Mouse (Mus musculus) cerebral cortex, adult 2 months (tissue): ENCODE results near the gene Fbxl22.

Experiments
- WGBS: fragments of 180-500 bp; shearing (Covaris S2); methylation state at CpG from one replicate; pipeline ENCODE4 v1.1.7; 2018; 5-methylcytosine and 5-hydroxymethylcytosine counted together

The Fbxl22 gene

DNA sequence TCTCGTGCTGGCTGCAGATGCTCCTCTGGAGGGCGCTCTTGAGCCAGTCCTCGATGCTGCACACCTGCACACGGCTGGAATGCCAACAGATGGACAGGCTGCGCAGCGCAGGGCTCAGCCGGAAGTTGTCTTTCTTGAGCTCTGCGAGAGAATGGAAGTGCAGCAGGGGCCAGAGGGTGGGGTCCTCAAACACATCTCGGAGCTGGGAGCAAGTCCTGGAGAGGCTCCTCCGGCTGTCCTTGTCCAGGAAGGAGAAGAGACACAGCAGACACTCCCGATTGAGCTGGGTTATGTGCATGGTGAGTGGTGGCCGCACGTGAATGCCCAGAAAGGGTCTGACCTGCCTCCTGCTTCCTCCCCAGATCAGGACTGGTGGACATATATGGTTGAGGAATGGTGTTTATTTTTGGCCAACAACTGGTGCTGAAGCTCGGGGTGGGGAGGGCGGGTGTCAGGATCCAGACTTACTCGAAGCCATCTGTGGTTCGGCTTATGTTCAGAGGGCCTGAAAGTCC, at the start of gene Fbxl22:
Fbxl22 (minus strand) TSS at position 338 of the 515 bp plus-strand sequence.
- 39% methylated on average over 17 of the region's 17 CpGs for WGBS

DNA sequence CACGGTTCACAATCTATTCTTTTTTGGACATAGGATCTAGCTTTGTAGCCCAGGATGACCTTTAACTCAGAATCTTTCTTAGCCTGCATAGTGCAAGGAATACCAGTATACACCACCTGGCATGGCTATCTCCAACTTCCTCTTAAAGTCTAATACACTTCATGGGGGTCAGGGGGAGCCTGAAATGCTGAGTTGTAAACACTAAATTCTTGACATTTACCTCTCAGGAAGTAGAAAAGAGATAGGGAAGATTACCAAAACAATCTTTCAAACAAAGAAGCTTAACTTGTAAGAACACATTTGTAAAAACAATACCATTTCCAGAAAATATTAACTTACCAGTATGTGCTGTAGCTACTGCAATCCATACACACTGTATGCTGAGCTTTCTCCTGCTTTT, 47.8 kb upstream of the Fbxl22 start:
- WGBS: 77% methylated on average over 1 of the region's 1 CpGs

DNA sequence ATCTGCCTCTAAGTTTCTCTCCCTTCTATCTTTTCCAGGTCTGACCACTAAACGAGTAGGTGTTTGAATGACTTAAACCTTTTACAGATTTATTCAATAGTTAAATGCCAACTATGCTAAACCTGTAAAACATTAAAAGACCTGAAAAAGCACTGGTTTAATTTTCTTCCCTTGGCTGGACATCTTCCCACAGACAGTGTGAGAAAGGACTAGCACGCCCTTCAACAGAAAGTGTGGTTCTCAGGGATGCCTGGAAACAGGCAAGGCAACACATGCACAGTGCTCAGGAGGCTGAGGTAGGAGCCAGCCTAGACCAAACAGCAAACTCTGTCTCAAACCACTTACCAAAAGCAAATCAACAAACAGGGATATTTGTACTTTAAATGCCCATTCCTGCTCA, 47.1 kb upstream of the Fbxl22 start:
- 83% methylated on average over 2 of the region's 2 CpGs for WGBS

DNA sequence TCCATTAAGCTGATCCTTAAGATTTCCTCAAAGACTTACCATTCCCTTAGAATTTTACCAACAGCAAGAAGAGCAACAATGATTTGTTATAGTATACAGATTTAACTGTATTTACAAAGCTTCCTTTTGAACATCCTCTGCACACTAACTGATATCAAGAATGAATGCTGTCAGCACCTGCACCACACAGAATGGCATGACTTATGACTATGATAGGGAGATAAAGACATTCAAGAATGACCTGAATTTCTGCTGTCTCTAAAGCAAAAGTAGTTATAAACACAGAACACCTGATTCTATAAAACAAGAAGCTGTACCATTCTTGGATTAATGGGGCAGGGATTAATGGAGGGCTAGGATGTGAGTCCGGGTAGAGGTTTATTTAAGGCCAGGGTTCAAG, 46.3 kb upstream of the Fbxl22 start:
- WGBS: 65% methylated on average over 1 of the region's 1 CpGs

DNA sequence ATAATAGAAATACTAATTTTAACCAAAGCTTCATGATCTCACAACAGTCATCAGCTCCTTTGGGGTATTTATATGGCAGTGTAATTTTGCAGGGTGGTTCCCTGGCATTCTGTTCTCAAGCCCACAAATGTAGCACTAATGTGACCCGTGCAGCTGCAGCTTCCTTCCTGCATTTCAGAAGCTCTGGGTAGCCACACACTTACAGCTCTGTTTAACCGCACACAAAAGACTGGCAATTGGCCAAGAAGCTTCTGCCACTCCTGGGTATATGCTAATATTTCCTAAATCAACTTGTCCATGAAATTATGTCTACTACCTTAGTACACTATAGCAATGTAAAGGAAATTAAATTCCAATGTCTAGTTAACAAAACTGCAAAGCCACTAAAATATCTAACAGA, 45.9 kb upstream of the Fbxl22 start:
- 38% methylated on average over 2 of the region's 2 CpGs for WGBS

DNA sequence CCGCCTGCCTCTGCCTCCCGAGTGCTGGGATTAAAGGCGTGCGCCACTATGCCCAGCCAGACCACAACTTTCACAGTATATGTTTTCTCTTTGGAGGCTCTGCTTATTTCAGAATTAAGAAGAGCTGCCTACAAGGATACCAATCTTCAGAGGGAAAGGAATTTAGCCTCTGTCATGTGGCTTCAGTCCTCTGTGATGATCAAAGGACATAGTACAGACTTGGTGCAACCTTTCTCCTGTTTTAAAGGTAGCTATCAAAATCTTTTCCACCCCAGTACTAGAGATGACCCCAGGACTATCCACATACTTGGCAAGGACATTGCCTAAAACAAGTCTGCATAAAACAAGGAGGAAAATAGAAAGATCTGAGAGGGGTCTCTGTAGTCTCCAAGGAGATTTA, 44.6 kb upstream of the Fbxl22 start:
- 100% methylated on average over 4 of the region's 4 CpGs for WGBS

DNA sequence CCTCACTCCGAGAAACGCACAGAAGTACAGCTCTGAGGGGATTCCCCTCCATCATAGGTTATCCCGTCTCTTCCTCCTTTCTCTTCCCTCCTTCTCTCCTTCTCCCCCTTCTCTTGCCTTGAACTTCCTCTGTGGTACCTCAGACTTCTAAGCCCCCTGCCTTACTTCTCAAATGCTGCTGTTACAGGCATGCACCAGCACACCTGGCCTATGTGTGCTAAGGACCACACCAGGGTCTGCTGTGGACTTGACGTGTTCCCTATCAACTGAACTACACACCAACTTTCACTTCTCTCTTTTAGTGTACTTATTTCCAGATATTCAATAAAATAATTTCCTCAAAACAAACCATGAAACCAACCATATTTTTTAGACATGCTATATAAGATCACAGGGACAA, 28.4 kb upstream of the Fbxl22 start:
- 78% methylated on average over 4 of the region's 4 CpGs for WGBS

DNA sequence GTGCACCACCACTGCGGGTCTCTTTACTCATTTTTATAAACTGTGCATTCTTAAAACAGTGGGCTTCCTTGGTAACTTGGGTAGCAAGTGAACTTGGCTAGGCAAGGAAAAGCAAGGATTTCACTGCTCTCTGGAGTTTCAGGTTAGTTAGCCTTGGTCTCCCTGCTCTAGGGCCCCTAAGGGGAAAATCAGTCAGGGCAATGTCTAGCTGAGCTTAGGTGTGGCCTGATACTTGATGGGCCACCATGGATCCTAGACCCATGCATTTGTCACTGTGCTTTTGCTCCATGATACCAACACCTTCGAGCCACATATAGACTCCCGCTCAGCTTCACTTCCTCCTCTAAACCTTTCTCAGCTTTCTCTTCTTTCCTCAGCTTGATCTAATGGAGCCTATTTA, 7.2 kb upstream of the Fbxl22 start:
- WGBS: 100% methylated on average over 3 of the region's 3 CpGs

DNA sequence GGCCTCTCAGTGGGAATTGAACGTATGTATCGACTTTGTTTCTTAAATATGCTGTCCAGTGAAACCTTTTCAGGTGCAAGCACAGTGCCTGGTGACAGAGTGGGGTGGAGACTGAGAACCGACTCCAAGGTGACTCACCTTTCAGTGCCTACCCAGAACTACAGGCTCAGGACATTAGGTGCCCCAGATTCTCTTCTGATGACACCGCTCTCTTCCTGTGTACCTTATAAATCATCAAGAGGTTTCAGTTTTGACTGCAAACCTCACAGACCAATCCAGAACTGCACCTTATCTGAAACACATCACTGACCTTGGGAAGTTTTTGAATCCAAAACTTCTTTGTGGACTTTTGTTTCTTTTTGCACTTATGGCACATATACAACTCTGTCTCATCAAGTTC, 5.9 kb upstream of the Fbxl22 start:
- WGBS: 96% methylated on average over 4 of the region's 4 CpGs

DNA sequence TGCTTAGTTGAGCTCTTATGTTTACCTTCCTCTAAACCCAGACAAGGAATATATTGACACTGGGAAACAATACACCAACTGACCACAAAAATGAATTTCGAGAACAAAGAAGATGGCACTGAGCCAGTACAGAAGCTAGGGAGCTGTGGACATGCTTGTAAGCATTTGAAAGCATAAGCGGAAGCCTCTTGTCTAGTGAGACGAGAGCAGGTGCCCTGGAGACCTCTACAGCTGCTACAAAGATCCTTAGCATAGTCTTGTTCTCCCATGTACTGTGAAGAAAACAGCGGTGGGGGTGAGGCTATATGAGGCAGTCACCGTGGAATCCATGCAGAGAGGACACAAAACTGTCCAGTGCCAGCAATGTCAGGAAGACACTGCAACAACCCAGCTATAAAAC, 4.5 kb upstream of the Fbxl22 start:
- 46% methylated on average over 5 of the region's 5 CpGs for WGBS

DNA sequence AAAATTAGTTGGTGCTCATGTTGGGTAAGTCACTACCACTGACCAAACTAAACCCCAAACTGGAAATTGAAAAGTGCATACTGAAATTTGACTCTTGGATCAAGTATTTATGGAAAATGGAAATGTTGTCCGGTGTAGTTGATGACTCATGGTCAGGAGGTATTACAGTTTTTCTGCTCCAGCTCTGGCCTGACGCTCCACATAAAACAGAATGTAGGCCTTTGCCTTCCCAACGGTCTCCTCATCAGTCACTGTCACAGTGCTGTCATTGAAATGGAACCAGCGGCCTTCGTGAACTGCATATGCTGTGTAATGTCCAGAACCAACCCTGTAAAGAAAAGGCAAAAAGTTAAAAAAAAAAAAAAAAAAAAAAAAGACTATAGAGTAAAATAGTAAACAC, 3.9 kb upstream of the Fbxl22 start:
- 83% methylated on average over 5 of the region's 5 CpGs for WGBS

DNA sequence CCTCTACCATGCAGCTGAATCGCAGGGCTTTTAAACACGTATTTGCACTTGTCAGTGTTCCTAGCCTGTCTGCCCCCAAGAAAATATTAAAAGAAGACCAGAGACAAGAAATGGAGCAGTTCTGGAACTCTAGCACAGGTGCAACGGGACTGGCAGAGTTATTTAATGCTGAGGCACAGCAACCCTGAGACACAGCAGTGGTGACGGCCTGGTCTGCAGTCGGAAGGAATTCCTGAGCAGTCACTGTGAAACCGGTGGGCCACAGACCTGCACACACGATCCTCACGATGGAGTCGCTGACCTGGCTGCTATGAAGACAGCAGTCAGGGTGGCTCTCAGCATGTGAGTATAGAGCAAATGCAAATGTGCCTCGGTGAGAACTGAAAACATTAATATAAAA, 3.4 kb upstream of the Fbxl22 start:
- WGBS: 91% methylated on average over 10 of the region's 10 CpGs

DNA sequence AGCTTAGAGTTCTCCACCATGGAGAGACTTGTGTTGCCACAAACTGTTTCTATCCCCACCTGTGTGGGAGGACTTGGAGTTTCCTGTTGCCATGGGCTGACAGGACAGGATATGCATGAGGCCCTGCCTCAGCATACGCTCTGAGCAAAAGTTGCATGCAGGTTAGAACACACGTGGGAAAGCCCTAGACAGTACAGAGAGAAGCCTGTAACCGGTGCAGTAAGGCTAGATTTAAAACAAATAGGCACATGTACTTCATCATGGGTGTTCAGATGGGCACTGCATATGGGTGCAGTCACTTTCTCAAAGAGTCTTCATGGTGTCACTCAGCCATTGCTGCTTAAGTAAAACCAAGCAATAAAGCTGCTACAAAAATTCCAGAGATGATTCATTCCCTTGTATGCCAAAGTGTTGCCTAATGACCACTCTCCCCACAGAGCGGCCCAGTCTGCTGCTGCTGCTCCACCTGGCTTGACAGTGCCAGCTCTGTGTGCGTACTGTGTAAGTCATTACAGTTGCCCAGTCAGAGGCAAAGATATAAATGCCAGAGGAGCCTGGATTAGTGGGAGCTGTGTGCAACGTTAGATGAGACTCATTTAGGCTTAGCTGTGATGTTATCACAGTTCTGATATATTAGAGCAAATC, 2.0 kb upstream of the Fbxl22 start:
- 71% methylated on average over 6 of the region's 6 CpGs for WGBS

DNA sequence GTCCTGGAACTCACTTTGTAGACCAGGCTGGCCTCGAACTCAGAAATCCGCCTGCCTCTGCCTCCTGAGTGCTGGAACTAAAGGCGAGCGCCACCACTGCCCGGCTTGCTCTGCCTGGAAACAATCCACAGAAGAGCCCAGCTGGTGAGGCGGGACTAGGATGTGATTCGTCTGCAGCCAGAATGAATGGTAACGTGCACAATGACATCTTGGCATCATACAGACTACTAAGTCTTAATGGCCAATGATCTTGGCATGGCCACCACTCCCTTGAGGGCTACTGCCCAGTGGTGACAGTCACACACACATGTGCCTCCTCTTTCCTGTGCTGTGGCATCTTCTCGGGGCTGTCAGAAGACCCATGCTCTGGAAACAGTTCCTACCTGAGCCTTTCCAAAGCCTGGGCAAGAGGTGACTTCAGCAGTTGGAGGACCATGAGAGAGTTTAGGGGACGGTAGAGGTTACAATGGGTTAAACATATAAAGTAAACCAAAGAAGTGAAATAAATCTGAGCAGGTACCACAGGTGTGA, 1.4 kb upstream of the Fbxl22 start:
- WGBS: 79% methylated on average over 10 of the region's 10 CpGs

DNA sequence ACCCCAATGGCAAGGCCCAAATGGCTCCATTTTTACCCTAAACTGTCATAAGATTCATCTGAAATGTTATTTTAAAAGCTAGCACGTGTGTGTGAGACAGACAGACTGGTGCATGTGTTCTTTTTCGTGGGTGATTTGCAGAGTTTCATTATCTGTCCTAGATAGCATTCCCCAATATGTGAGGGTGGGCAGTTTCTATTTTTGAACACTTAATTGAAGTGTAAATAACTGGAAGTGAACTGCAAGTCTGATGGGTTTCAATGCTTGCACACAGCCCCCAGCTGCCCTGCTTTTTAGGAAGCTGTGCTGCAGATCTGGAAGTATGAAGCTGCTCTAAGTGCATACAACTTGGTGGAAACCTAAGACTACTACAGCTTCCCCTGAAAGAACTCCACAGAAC, 722 bp upstream of the Fbxl22 start:
- WGBS: 46% methylated on average over 2 of the region's 2 CpGs

DNA sequence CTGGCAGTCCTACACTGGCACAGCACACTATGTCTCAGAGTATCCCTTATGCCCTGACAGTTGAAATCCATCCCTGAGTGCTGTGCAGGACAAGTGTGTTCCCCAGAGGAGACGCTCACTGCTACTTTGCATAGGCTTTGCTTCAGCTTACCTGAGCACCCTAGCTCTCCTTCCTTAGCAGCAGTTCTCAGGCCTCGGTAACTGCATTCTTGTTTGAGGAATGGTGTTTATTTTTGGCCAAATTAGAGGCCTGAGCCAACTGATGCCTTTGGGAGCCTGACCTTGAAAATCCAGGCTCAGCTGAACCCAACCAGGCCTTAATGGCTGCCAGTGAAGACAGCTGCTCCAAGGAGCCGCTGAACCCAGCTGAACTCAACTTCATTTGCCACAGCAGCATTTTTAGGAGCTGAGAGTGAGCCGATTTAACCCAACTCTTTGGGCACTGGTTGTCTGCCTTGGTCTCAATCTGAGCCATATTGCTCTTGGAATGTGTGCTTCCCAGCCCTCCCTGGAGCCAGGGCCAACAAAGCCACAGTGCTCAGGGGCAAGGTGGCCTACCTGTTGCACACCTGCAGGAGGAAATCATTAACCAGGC, 635 bp downstream of the Fbxl22 start:
- 66% methylated on average over 4 of the region's 4 CpGs for WGBS

DNA sequence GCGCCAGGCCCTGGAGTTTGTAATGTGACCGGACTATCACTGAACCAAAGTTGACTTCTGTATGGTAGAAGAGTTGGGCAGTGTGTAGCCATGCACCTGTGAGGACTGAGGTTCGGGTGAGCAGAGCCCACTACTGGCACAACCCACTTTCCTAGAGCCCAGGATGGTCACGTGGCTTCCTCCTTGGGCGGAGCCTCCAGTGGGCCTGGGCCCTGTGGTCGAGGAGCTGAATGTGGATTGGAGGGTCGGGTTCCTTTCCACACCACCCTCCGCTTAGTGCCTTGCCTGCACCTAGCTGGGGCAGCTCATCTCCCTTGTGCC, 2.1 kb downstream of the Fbxl22 start:
- under 1% methylated on average over 8 of the region's 8 CpGs for WGBS

DNA sequence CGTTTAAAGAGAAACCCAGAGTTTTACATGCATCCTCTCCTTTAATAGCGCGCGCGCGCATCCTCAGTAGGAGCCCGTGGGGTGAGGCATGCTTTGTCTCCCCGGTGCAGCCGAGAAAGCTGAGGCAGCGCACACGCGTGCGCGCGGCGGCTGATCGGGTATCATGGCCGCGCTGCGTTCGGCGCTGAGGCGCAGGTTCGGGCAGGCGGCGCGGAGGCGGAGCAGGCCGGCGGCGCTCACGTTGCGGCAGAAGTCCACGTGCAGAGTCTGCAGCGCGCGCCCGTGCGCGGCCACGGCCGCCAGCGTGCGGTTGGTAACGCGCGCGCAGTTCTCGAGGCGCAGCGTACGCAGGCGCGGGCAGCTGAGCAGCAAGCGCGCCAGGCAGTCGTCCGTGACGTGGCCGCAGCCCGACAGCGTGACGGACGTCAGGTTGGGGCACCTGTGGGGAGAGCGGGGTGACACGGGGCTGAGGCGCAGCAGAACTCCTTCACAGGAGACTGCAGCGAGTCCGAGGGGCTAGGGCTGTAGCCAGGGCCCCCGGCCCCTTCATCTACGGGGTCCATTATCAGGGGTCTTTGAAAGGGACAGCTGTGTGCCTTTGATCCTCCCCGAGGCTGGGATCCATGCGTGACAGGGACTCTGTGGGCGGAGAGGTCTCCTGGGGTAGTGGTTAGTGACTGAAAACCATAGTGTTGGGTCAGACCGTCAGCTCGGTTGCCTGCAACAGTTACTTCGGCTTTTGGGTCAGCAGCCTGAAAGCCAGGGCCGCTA, 2.6 kb downstream of the Fbxl22 start:
- under 1% methylated on average over 78 of the region's 78 CpGs for WGBS

DNA sequence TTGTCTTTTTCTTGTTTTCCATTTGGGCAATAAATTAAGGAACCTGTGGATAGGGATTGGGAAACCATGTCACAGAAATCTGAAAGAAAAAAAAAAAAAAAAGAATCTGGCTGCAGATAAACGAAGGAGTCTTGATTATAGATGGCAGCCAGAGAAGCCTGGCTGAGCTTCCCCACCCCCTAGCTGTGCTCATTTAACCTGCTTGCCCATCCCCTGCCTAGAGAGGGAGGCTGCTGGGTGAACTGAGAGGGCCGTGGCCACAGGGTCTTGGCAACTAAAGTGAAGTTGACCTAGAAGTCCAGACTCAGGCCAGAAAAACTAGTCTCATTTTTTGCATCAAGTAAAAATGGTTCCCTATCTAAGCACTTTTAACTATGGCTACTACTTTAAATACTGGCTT, 3.4 kb downstream of the Fbxl22 start:
- 4% methylated on average over 2 of the region's 2 CpGs for WGBS

DNA sequence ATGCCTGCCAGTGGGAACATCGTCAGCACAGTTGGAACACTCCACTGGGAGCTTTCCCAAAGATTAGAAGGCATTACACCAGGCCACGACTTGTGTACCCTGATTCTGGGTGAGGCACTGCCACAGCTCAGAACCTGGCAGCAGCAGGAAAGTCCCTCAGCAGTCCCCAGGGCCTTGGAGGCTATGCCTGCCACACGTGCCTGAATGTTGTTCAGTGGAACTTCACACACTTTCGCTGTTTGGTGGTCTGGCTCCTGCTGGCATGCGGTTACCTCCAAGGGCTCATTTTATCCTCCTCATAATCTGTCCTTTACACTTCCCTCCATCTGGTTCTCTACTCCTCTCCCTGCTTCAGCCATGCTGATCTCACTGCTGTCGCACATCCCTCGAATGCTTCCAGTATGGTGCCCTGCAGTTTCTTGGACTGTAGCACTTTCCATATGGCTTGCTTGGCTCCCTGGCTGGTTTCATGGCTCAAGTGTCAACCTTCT, 4.0 kb downstream of the Fbxl22 start:
- 47% methylated on average over 7 of the region's 7 CpGs for WGBS

DNA sequence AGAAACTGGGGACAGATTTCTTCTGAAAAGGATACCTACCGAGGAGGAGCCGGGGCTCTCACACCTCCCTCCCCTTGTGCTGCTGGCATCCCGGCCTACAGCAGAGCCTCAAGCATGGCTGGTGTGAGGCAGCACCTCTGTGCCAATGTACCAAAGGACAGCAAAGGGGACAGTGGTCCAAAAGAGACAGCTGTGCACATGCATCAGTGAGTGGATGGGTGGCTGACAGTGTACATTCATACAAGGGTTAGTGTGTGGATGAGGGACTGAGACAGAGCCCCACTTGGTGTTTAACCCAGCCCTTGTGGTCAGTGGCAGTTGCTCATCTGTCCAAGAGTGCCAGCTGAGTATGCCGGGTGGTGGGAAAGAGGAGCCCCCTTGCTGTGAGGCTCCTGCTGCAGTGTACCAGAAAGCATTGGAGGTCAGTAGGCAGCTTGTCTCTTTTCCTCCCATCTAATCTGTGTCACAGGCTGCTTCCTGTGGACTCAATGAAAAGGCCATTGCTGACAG, 5.4 kb downstream of the Fbxl22 start:
- 66% methylated on average over 4 of the region's 4 CpGs for WGBS

DNA sequence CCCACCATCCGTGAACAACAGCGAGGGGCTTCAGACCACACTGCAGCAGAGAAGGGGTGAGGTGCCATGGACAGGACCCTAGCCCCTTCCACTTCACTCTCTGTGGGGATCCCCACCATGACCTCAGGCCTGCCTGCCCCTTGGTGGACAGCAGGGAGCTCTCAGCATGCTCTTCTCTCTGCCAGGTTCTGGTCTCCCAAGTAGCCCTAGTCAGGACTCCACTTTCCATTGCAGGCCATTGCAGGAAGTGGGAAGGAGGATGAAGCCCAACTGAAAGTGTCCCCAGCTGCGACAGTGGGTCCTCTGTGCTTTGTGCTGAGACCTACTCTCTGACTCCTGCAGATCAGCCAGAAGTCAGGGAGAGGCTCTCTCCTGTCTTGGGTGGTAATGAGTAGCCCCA, 6.7 kb downstream of the Fbxl22 start:
- 78% methylated on average over 3 of the region's 3 CpGs for WGBS

DNA sequence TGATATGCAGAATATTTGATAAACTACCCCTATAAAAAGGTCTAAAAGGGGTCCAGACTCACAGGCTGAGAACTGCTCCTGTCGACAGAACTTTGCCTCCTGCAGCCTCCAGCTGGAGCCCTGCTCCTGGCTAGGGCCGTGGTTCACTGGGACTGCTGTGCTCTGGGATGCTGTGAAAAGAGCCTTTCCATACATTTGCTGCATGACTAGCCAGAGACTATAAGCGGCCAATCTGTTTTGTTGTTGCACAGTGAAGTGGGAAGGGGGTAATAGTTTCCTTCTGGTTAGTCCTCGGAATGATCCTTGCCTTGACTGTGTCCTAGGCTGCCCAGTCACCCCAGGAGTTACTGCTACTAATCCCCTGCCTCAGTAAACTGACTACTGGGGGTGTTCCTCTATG, 8.4 kb downstream of the Fbxl22 start:
- WGBS: 36% methylated on average over 4 of the region's 4 CpGs
